Mouse (Mus musculus): Measurements from ENCODE around the gene Ggcx. TPM values are rescaled to one million over a fixed set of nuclear protein-coding genes. Genes with fewer than 3 reads are reported as not detected.

Ggcx gene
- polyA plus RNA-seq, 1 experiment from 2014 or later = 15.7 TPM

GRCm38 (mm10) chr6:72382494-72382893 lies 31.6 kb upstream of the Ggcx start:
- 76% methylated on average over 6 of the region's 6 CpGs for WGBS
- Histone ChIP-seq H3K9ac (replicated peaks; ENCODE audit: low read length) (no peak overlapping the region), H3K27ac (replicated peaks; ENCODE audit: low read depth, low read length) (no peak overlapping the region), H3K4me3 (ENCODE audit: low read depth, low read length) (no peak overlapping the region), H3K27me3 (ENCODE audit: control insufficient read depth, insufficient read depth, low read length) (peaks cover 5% of the 10 kb centered on the region; the same call in 1 of the 2 replicates), H3K4me1 (ENCODE audit: control insufficient read depth, insufficient read depth, low read length) (no peaks in the 10 kb centered on the region; the same call in 1 of the 2 replicates), H3K9me3 (replicated peaks; ENCODE audit: control insufficient read depth, low read length) (no peaks in the 10 kb centered on the region), H3K36me3 (replicated peaks; ENCODE audit: control insufficient read depth, insufficient read depth, low read depth, low read length) (no peaks in the 10 kb centered on the region), H3K4me2 (ENCODE audit: low read depth, low read length) (no peak overlapping the region)
- ATAC-seq (replicated peaks; ENCODE audit: insufficient number of reproducible peaks, low FRiP score, low TSS enrichment, low read depth) = no peak
- DNase-seq (ENCODE audit: low spot score) = no peak

- no peaks in the 10 kb centered on the region; the same call in 1 of the 2 replicates for H3K4me1 ChIP-seq (ENCODE audit: control insufficient read depth, insufficient read depth, low read length)
- H3K9me3 ChIP-seq (replicated peaks; ENCODE audit: control insufficient read depth, low read length) = no peaks in the 10 kb centered on the region
- H3K36me3 ChIP-seq (replicated peaks; ENCODE audit: control insufficient read depth, insufficient read depth, low read depth, low read length) = no peaks in the 10 kb centered on the region
- H3K4me3 ChIP-seq (ENCODE audit: low read depth, low read length) = no peak overlapping the region
- DNase-seq (ENCODE audit: low spot score) (no peak), ATAC-seq (replicated peaks; ENCODE audit: insufficient number of reproducible peaks, low FRiP score, low TSS enrichment, low read depth) (no peak)
- peaks cover 5% of the 10 kb centered on the region; the same call in 1 of the 2 replicates for H3K27me3 ChIP-seq (ENCODE audit: control insufficient read depth, insufficient read depth, low read length)
- no peak overlapping the region for H3K4me2 ChIP-seq (ENCODE audit: low read depth, low read length)
- H3K9ac ChIP-seq (replicated peaks; ENCODE audit: low read length) = no peak overlapping the region
- 83% methylated on average over 6 of the region's 6 CpGs for WGBS
- no peak overlapping the region for H3K27ac ChIP-seq (replicated peaks; ENCODE audit: low read depth, low read length)
Observed at GRCm38 (mm10) chr6:72383142-72383820, 30.8 kb upstream of the Ggcx start.

- no peak for DNase-seq (ENCODE audit: low spot score)
- no peaks in the 10 kb centered on the region for H3K36me3 ChIP-seq (replicated peaks; ENCODE audit: control insufficient read depth, insufficient read depth, low read depth, low read length)
- ATAC-seq (replicated peaks; ENCODE audit: insufficient number of reproducible peaks, low FRiP score, low TSS enrichment, low read depth) = no peak
- no peaks in the 10 kb centered on the region for H3K9me3 ChIP-seq (replicated peaks; ENCODE audit: control insufficient read depth, low read length)
- H3K27ac ChIP-seq (replicated peaks; ENCODE audit: low read depth, low read length) = no peak overlapping the region
- H3K9ac ChIP-seq (replicated peaks; ENCODE audit: low read length) = no peak overlapping the region
- no peak overlapping the region for H3K4me3 ChIP-seq (ENCODE audit: low read depth, low read length)
- no peaks in the 10 kb centered on the region; the same call in 1 of the 2 replicates for H3K4me1 ChIP-seq (ENCODE audit: control insufficient read depth, insufficient read depth, low read length)
- H3K4me2 ChIP-seq (ENCODE audit: low read depth, low read length) = no peak overlapping the region
- WGBS = 93% methylated on average over 7 of the region's 7 CpGs
- peaks cover 5% of the 10 kb centered on the region; the same call in 1 of the 2 replicates for H3K27me3 ChIP-seq (ENCODE audit: control insufficient read depth, insufficient read depth, low read length)
Observed at GRCm38 (mm10) chr6:72383952-72384351, 30.2 kb upstream of the Ggcx start.

- no peak overlapping the region for H3K9ac ChIP-seq (replicated peaks; ENCODE audit: low read length)
- no peak for DNase-seq (ENCODE audit: low spot score)
- H3K36me3 ChIP-seq (replicated peaks; ENCODE audit: control insufficient read depth, insufficient read depth, low read depth, low read length) = no peaks in the 10 kb centered on the region
- WGBS = 79% methylated on average over 4 of the region's 4 CpGs
- no peaks in the 10 kb centered on the region for H3K9me3 ChIP-seq (replicated peaks; ENCODE audit: control insufficient read depth, low read length)
- H3K27me3 ChIP-seq (ENCODE audit: control insufficient read depth, insufficient read depth, low read length) = 0 out of 2 replicates have a peak, but pooled peaks cover 2% of the 10 kb centered on the region
- no peak overlapping the region for H3K4me2 ChIP-seq (ENCODE audit: low read depth, low read length)
- ATAC-seq (replicated peaks; ENCODE audit: insufficient number of reproducible peaks, low FRiP score, low TSS enrichment, low read depth) = no peak
- H3K4me1 ChIP-seq (ENCODE audit: control insufficient read depth, insufficient read depth, low read length) = no peaks in the 10 kb centered on the region; the same call in 1 of the 2 replicates
- H3K4me3 ChIP-seq (ENCODE audit: low read depth, low read length) = no peak overlapping the region
- H3K27ac ChIP-seq (replicated peaks; ENCODE audit: low read depth, low read length) = no peak overlapping the region
Observed at GRCm38 (mm10) chr6:72385258-72385657, 28.9 kb upstream of the Ggcx start.

GRCm38 (mm10) chr6:72386561-72386960 lies 27.5 kb upstream of the Ggcx start:
- ATAC-seq (replicated peaks; ENCODE audit: insufficient number of reproducible peaks, low FRiP score, low TSS enrichment, low read depth) = no peak
- Histone ChIP-seq H3K4me1 (ENCODE audit: control insufficient read depth, insufficient read depth, low read length) (no peaks in the 10 kb centered on the region), H3K9me3 (replicated peaks; ENCODE audit: control insufficient read depth, low read length) (no peaks in the 10 kb centered on the region)

GRCm38 (mm10) chr6:72387816-72388215 lies 26.3 kb upstream of the Ggcx start:
- ATAC-seq (replicated peaks; ENCODE audit: insufficient number of reproducible peaks, low FRiP score, low TSS enrichment, low read depth) (no peak), DNase-seq (ENCODE audit: low spot score) (no peak)
- H3K4me3 ChIP-seq (ENCODE audit: low read depth, low read length) = no peak overlapping the region
- no peak overlapping the region for H3K4me2 ChIP-seq (ENCODE audit: low read depth, low read length)
- WGBS = 62% methylated on average over 3 of the region's 3 CpGs
- no peaks in the 10 kb centered on the region for H3K27me3 ChIP-seq (ENCODE audit: control insufficient read depth, insufficient read depth, low read length)
- no peaks in the 10 kb centered on the region for H3K36me3 ChIP-seq (replicated peaks; ENCODE audit: control insufficient read depth, insufficient read depth, low read depth, low read length)
- no peaks in the 10 kb centered on the region for H3K9me3 ChIP-seq (replicated peaks; ENCODE audit: control insufficient read depth, low read length)
- H3K9ac ChIP-seq (replicated peaks; ENCODE audit: low read length) = no peak overlapping the region
- no peaks in the 10 kb centered on the region for H3K4me1 ChIP-seq (ENCODE audit: control insufficient read depth, insufficient read depth, low read length)
- H3K27ac ChIP-seq (replicated peaks; ENCODE audit: low read depth, low read length) = no peak overlapping the region

More at GRCm38 (mm10) chr6:72386561-72386960, 27.5 kb upstream of the Ggcx start:
- Histone ChIP-seq H3K27me3 (ENCODE audit: control insufficient read depth, insufficient read depth, low read length) (no peaks in the 10 kb centered on the region), H3K36me3 (replicated peaks; ENCODE audit: control insufficient read depth, insufficient read depth, low read depth, low read length) (no peaks in the 10 kb centered on the region), H3K4me2 (ENCODE audit: low read depth, low read length) (no peak overlapping the region), H3K9ac (replicated peaks; ENCODE audit: low read length) (no peak overlapping the region), H3K4me3 (ENCODE audit: low read depth, low read length) (no peak overlapping the region), H3K27ac (replicated peaks; ENCODE audit: low read depth, low read length) (no peak overlapping the region)
- no peak for DNase-seq (ENCODE audit: low spot score)
- WGBS = 86% methylated on average over 2 of the region's 2 CpGs

- Histone ChIP-seq H3K27me3 (ENCODE audit: control insufficient read depth, insufficient read depth, low read length) (no peaks in the 10 kb centered on the region), H3K36me3 (replicated peaks; ENCODE audit: control insufficient read depth, insufficient read depth, low read depth, low read length) (no peaks in the 10 kb centered on the region), H3K27ac (replicated peaks; ENCODE audit: low read depth, low read length) (no peak overlapping the region), H3K9me3 (replicated peaks; ENCODE audit: control insufficient read depth, low read length) (no peaks in the 10 kb centered on the region), H3K4me3 (ENCODE audit: low read depth, low read length) (no peak overlapping the region), H3K4me1 (ENCODE audit: control insufficient read depth, insufficient read depth, low read length) (no peaks in the 10 kb centered on the region), H3K4me2 (ENCODE audit: low read depth, low read length) (no peak overlapping the region), H3K9ac (replicated peaks; ENCODE audit: low read length) (no peak overlapping the region)
- WGBS = 59% methylated on average over 10 of the region's 10 CpGs
- no peak for DNase-seq (ENCODE audit: low spot score)
- no peak for ATAC-seq (replicated peaks; ENCODE audit: insufficient number of reproducible peaks, low FRiP score, low TSS enrichment, low read depth)
Observed at GRCm38 (mm10) chr6:72388266-72388665, 25.8 kb upstream of the Ggcx start.

GRCm38 (mm10) chr6:72388791-72389329 lies 25.2 kb upstream of the Ggcx start:
- H3K27ac ChIP-seq (replicated peaks; ENCODE audit: low read depth, low read length) = no peak overlapping the region
- H3K36me3 ChIP-seq (replicated peaks; ENCODE audit: control insufficient read depth, insufficient read depth, low read depth, low read length) = no peaks in the 10 kb centered on the region
- H3K4me3 ChIP-seq (ENCODE audit: low read depth, low read length) = no peak overlapping the region
- no peaks in the 10 kb centered on the region for H3K4me1 ChIP-seq (ENCODE audit: control insufficient read depth, insufficient read depth, low read length)
- H3K4me2 ChIP-seq (ENCODE audit: low read depth, low read length) = no peak overlapping the region
- DNase-seq (ENCODE audit: low spot score) (no peak), ATAC-seq (replicated peaks; ENCODE audit: insufficient number of reproducible peaks, low FRiP score, low TSS enrichment, low read depth) (no peak)
- 84% methylated on average over 6 of the region's 6 CpGs for WGBS
- H3K27me3 ChIP-seq (ENCODE audit: control insufficient read depth, insufficient read depth, low read length) = no peaks in the 10 kb centered on the region
- H3K9ac ChIP-seq (replicated peaks; ENCODE audit: low read length) = no peak overlapping the region
- no peaks in the 10 kb centered on the region for H3K9me3 ChIP-seq (replicated peaks; ENCODE audit: control insufficient read depth, low read length)
